Mouse (Mus musculus) activated CD4-positive, CD25-positive, alpha-beta regulatory T cell, adult 4 months (primary cell): ENCODE data around the gene Rbpjl. TPM values are rescaled to one million over a fixed set of nuclear protein-coding genes. Genes with fewer than 3 reads are reported as not detected.
A peak's percentile ranks its signal among the peaks of the same experiment; 100 is the strongest.

ENCODE experiments used
- ATAC-seq: one replicate; pipeline ENCODE4 v1.8.0; 2017
- polyA plus RNA-seq, 2 experiments: library from polyadenylated mRNA; unstranded; fragments of 100-300 nt; shearing (Covaris generic); gene quantifications; one replicate each; pipeline ENCODE4 v1.2.1; 2017

Rbpjl gene
- not detected for polyA plus RNA-seq

GRCm38 (mm10) chr2:164402906-164403305 is at the start of gene Rbpjl:
Rbpjl (plus strand) TSS chr2:164403141.
- ATAC-seq, result no peak

GRCm38 (mm10) chr2:164353356-164353755 is 49.6 kb upstream of the Rbpjl start:
- ATAC-seq, result no peak

GRCm38 (mm10) chr2:164356177-164356967 is 46.6 kb upstream of the Rbpjl start:
- ATAC-seq, result no peak

- ATAC-seq, result no peak
These were observed 44.6 kb upstream of the Rbpjl start for GRCm38 (mm10) chr2:164358373-164358772.

GRCm38 (mm10) chr2:164359031-164359430 is 43.9 kb upstream of the Rbpjl start:
- no peak for ATAC-seq

GRCm38 (mm10) chr2:164359668-164360067 is 43.3 kb upstream of the Rbpjl start:
- ATAC-seq, result no peak

GRCm38 (mm10) chr2:164360974-164361657 is 41.8 kb upstream of the Rbpjl start:
- no peak for ATAC-seq

- ATAC-seq, result no peak
These were observed 36.0 kb upstream of the Rbpjl start for GRCm38 (mm10) chr2:164366947-164367346.

- ATAC-seq, result no peak
These were observed 34.3 kb upstream of the Rbpjl start for GRCm38 (mm10) chr2:164368620-164369105.

GRCm38 (mm10) chr2:164371371-164371770 is 31.6 kb upstream of the Rbpjl start:
- no peak for ATAC-seq

GRCm38 (mm10) chr2:164372408-164373053 is 30.4 kb upstream of the Rbpjl start:
- no peak for ATAC-seq

- no peak for ATAC-seq
These were observed 29.8 kb upstream of the Rbpjl start for GRCm38 (mm10) chr2:164373187-164373586.

- no peak for ATAC-seq
These were observed 25.2 kb upstream of the Rbpjl start for GRCm38 (mm10) chr2:164377478-164378426.

GRCm38 (mm10) chr2:164381726-164382125 is 21.2 kb upstream of the Rbpjl start:
- ATAC-seq, result no peak

GRCm38 (mm10) chr2:164382971-164383370 is 20.0 kb upstream of the Rbpjl start:
- no peak for ATAC-seq

GRCm38 (mm10) chr2:164383656-164384399 is 19.1 kb upstream of the Rbpjl start:
- ATAC-seq, result no peak

- ATAC-seq, result no peak
These were observed 16.8 kb upstream of the Rbpjl start for GRCm38 (mm10) chr2:164385927-164386763.

- ATAC-seq, result peak; percentile 45
These were observed 16.0 kb upstream of the Rbpjl start for GRCm38 (mm10) chr2:164386953-164387352.

- no peak for ATAC-seq
These were observed 13.9 kb upstream of the Rbpjl start, which contains the start of gene Slpi for GRCm38 (mm10) chr2:164389020-164389419. Slpi (minus strand) TSS chr2:164389095.

- ATAC-seq, result peak; percentile 81
These were observed 13.4 kb upstream of the Rbpjl start for GRCm38 (mm10) chr2:164389499-164389898.
